Mouse (Mus musculus): Measurements from ENCODE around the gene Gtf2a1l.
A peak's percentile ranks its signal among the peaks of the same experiment; 100 is the strongest.

GRCm38 (mm10) chr17:88652702-88653374 lies 15.6 kb upstream of the Gtf2a1l start:
- TF ChIP-seq TBP (conservative IDR thresholded peaks at IDR 0.05; ENCODE audit: low read depth, low read length) (no peak), MAX (IDR thresholded peaks at IDR 0.05; ENCODE audit: low read length) (no peak), ZC3H11A (IDR thresholded peaks at IDR 0.05; ENCODE audit: low read depth, low read length) (0 out of 2 replicates have a peak, but pooled peaks have one; percentile 7), CTCF (conservative IDR thresholded peaks at IDR 0.05 in 1 of 2, IDR thresholded peaks at IDR 0.05 in 1 of 2; ENCODE audit: low read depth in 2 of 2, low read length in 2 of 2) (peak; percentile 84 to 94), POLR2AphosphoS2 (IDR thresholded peaks at IDR 0.05; ENCODE audit: low read depth, low read length) (no peak), E2F4 (IDR thresholded peaks at IDR 0.05; ENCODE audit: insufficient replicate concordance, low read depth, low read length) (no peak), UBTF (IDR thresholded peaks at IDR 0.05; ENCODE audit: low read depth, low read length) (no peak), EP300 (IDR thresholded peaks at IDR 0.05; ENCODE audit: low read length) (no peak), MAZ (IDR thresholded peaks at IDR 0.05; ENCODE audit: low read depth, low read length) (no peak), POLR2A (IDR thresholded peaks at IDR 0.05; ENCODE audit: low read depth, low read length) (no peak), MEF2A (IDR thresholded peaks at IDR 0.05; ENCODE audit: borderline replicate concordance, low read depth, low read length) (0 out of 2 replicates have a peak, but pooled peaks have one; percentile 24), CHD2 (IDR thresholded peaks at IDR 0.05; ENCODE audit: low read length) (no peak), NRF1 (IDR thresholded peaks at IDR 0.05; ENCODE audit: low read depth, low read length) (no peak), CHD1 (IDR thresholded peaks at IDR 0.05; ENCODE audit: low read depth, low read length) (no peak)
